ENCODE assay signal across 8 mouse cellular contexts in the genomic region with DNA sequence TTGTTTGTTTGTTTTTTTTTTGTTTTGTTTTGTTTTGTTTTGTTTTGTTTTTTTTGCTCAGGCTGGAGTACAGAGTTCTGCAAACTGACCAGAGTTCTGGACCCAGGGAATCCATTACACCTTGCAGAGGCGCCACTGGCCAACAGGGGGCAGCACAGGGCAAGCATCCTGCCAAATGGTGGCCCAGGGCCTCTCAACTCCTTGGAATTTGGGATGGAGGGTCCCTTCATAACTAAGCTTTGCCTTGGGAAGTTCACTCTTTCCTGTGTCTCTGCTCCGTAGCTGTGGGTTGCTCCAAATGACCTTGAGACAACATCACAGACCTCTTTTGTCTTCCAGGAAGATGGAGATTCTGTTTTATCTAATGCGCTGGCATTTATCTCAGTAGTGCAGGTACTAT. TPM values are rescaled to one million over a fixed set of nuclear protein-coding genes. Genes with fewer than 3 reads are reported as not detected.
DNase-seq lines count a peak whose midpoint lies in the region; ATAC-seq and TF ChIP-seq lines count a peak whose summit lies in the region.

No protein-coding gene starts in this region.

- H3K27ac ChIP-seq in forebrain, embryonic 14.5 days (ENCODE audit: low read depth, low read length): no peak overlapping the region
- H3K27ac ChIP-seq in forebrain, embryonic 12.5 days: no peak overlapping the region
- H3K27ac ChIP-seq in neural tube, embryonic 15.5 days (replicated peaks): no peak overlapping the region

- no peak overlapping the region for H3K4me2 ChIP-seq in forebrain, embryonic 14.5 days (ENCODE audit: low read length)
- no peak overlapping the region for H3K4me2 ChIP-seq in forebrain, embryonic 12.5 days
- H3K4me2 ChIP-seq in neural tube, embryonic 15.5 days: no peak overlapping the region

- no peak for ATAC-seq in forebrain, embryonic 14.5 days
- ATAC-seq in forebrain, embryonic 12.5 days (ENCODE audit: low FRiP score): no peak
- no peak for ATAC-seq in neural tube, embryonic 15.5 days (ENCODE audit: low FRiP score)
- no peak for ATAC-seq in monocyte, adult 5-6 weeks (replicated peaks; ENCODE audit: insufficient number of reproducible peaks, low FRiP score, low TSS enrichment, poor library complexity, severe bottlenecking)

- TF ChIP-seq CTCF in brain, embryonic 14.5 days (IDR thresholded peaks at IDR 0.05; ENCODE audit: borderline replicate concordance, extremely low read depth, insufficient read depth, insufficient read length): peak; percentile 83

- no peaks in the 10 kb centered on the region for H3K36me3 ChIP-seq in forebrain, embryonic 14.5 days (ENCODE audit: control insufficient read depth, insufficient read depth, low read length)
- H3K36me3 ChIP-seq in forebrain, embryonic 12.5 days (replicated peaks): no peaks in the 10 kb centered on the region
- no peaks in the 10 kb centered on the region for H3K36me3 ChIP-seq in neural tube, embryonic 15.5 days

- H3K27me3 ChIP-seq in forebrain, embryonic 14.5 days (replicated peaks; ENCODE audit: control insufficient read depth, insufficient read depth, low read length): no peaks in the 10 kb centered on the region
- H3K27me3 ChIP-seq in forebrain, embryonic 12.5 days: peaks cover 44% of the 10 kb centered on the region
- H3K27me3 ChIP-seq in neural tube, embryonic 15.5 days (replicated peaks): no peaks in the 10 kb centered on the region

- no peak overlapping the region for H3K9ac ChIP-seq in forebrain, embryonic 14.5 days (ENCODE audit: low read length)
- no peak overlapping the region for H3K9ac ChIP-seq in forebrain, embryonic 12.5 days
- H3K9ac ChIP-seq in neural tube, embryonic 15.5 days (replicated peaks): no peak overlapping the region

- WGBS in forebrain, embryonic 14.5 days: 38% methylated on average over 3 of the region's 3 CpGs
- WGBS in forebrain, embryonic 12.5 days: 39% methylated on average over 3 of the region's 3 CpGs
- WGBS in neural tube, embryonic 15.5 days: 39% methylated on average over 3 of the region's 3 CpGs

- no peaks in the 10 kb centered on the region for H3K9me3 ChIP-seq in forebrain, embryonic 14.5 days (replicated peaks; ENCODE audit: control insufficient read depth, low read length)
- H3K9me3 ChIP-seq in forebrain, embryonic 12.5 days: no peaks in the 10 kb centered on the region
- H3K9me3 ChIP-seq in neural tube, embryonic 15.5 days (replicated peaks): no peaks in the 10 kb centered on the region

- H3K4me3 ChIP-seq in forebrain, embryonic 14.5 days (ENCODE audit: low read depth, low read length): no peak overlapping the region
- no peak overlapping the region for H3K4me3 ChIP-seq in forebrain, embryonic 12.5 days (replicated peaks)
- H3K4me3 ChIP-seq in neural tube, embryonic 15.5 days (replicated peaks): no peak overlapping the region

- peaks cover 34% of the 10 kb centered on the region for H3K4me1 ChIP-seq in forebrain, embryonic 14.5 days (ENCODE audit: control insufficient read depth, insufficient read depth, low read length)
- H3K4me1 ChIP-seq in forebrain, embryonic 12.5 days: peaks cover 41% of the 10 kb centered on the region
- H3K4me1 ChIP-seq in neural tube, embryonic 15.5 days: peaks cover 41% of the 10 kb centered on the region

- TF ChIP-seq POLR2A in brain, embryonic 14.5 days (IDR thresholded peaks at IDR 0.05; ENCODE audit: borderline replicate concordance, extremely low read depth, insufficient read depth, insufficient read length, poor library complexity, severe bottlenecking): no peak

- peak; percentile 29 for DNase-seq in forebrain, embryonic 14.5 days (ENCODE audit: low spot score)
- DNase-seq in neural tube, embryonic 10.5 days (ENCODE audit: extremely low spot score, low spot score): peak; percentile 50
- peak; percentile 56 for DNase-seq in brain, embryonic 14.5 days (ENCODE audit: low read depth)
- DNase-seq in gastrocnemius, postnatal 4 days (ENCODE audit: low spot score in 2 of 2): peak; percentile 44 to 63
- peak; percentile 69 to 79 for DNase-seq in lung, postnatal 4 days

RNA-seq across cellular contexts. Expression of a gene that starts 8.6 kb away (rescaled TPM):
- 1.9 and 2.4 TPM in 2 replicates for polyA plus RNA-seq in forebrain, embryonic 14.5 days (2014; fragmentation: Nextera tagmentation; extraction: Ambion mirVana)
- 2.1 and 2.7 TPM in 2 replicates for polyA plus RNA-seq in forebrain, embryonic 12.5 days (2016; fragmentation: Nextera tagmentation; extraction: Ambion mirVana)
- polyA plus RNA-seq in neural tube, embryonic 15.5 days (2015; fragmentation: Nextera tagmentation; extraction: Ambion mirVana): 6.0 and 7.3 TPM in 2 replicates
- polyA plus RNA-seq in brain, embryonic 14.5 days (2012; rRNA removed): 23.4 and 32.7 TPM in 2 replicates
- 10 to 100 TPM; 13.5 to 16.3 TPM for total RNA-seq in gastrocnemius, postnatal 4 days (2021)
- total RNA-seq in monocyte, adult 5-6 weeks (2017): not detected in 3 replicates

RNA-seq across cellular contexts. Expression of a gene that starts 38.2 kb away (rescaled TPM):
- 116 and 132 TPM in 2 replicates for polyA plus RNA-seq in forebrain, embryonic 14.5 days (2014; fragmentation: Nextera tagmentation; extraction: Ambion mirVana)
- 71.6 and 77.7 TPM in 2 replicates for polyA plus RNA-seq in forebrain, embryonic 12.5 days (2016; fragmentation: Nextera tagmentation; extraction: Ambion mirVana)
- polyA plus RNA-seq in neural tube, embryonic 15.5 days (2015; fragmentation: Nextera tagmentation; extraction: Ambion mirVana): 99.3 and 104 TPM in 2 replicates
- polyA plus RNA-seq in brain, embryonic 14.5 days (2012; rRNA removed): 36.4 and 44.7 TPM in 2 replicates
- 10 to 100 TPM; 25.7 to 28.1 TPM for total RNA-seq in gastrocnemius, postnatal 4 days (2021)
- 6.9 to 17.5 TPM (median 7.5 TPM) in 3 replicates for total RNA-seq in monocyte, adult 5-6 weeks (2017)
